Mouse (Mus musculus) limb, embryonic 10.5 days (tissue): Measurements from ENCODE around the gene Hist2h3c2. TPM values are rescaled to one million over a fixed set of nuclear protein-coding genes. Genes with fewer than 3 reads are reported as not detected.

Experiments used
- DNase-seq: peaks from one replicate; pipeline ENCODE4 v3.0.0-alpha.2; 2017; ENCODE audit warnings: low spot score
- H3K27ac ChIP-seq: fragments of 300-500 bp; sonication (generic); 2 replicates; pipeline ENCODE4 v1.5.1; 2016; ENCODE audit warnings: mild to moderate bottlenecking
- H3K27me3 ChIP-seq: fragments of 300-500 bp; sonication (generic); 2 replicates; pipeline ENCODE4 v1.6.1; 2016; ENCODE audit warnings: low read depth, mild to moderate bottlenecking; ENCODE audit not compliant: poor library complexity, severe bottlenecking
- H3K36me3 ChIP-seq: fragments of 300-500 bp; sonication (generic); 2 replicates; pipeline ENCODE4 v1.6.1; 2016; ENCODE audit warnings: mild to moderate bottlenecking, moderate library complexity
- H3K4me1 ChIP-seq: fragments of 300-500 bp; sonication (generic); 2 replicates; pipeline ENCODE4 v1.6.1; 2016
- H3K4me3 ChIP-seq: fragments of 300-500 bp; sonication (generic); 2 replicates; pipeline ENCODE4 v1.5.1; 2016; ENCODE audit warnings: mild to moderate bottlenecking, moderate library complexity
- H3K9me3 ChIP-seq: fragments of 300-500 bp; sonication (generic); replicated peaks from 2 replicates; pipeline ENCODE4 v1.6.1; 2016; ENCODE audit warnings: mild to moderate bottlenecking
- WGBS: fragments of 180-500 bp; shearing (Covaris S2); methylation state at CpG from one replicate; pipeline ENCODE4 v1.1.7; 2016; 5-methylcytosine and 5-hydroxymethylcytosine counted together
- polyA plus RNA-seq: library from polyadenylated mRNA; unstranded; fragments of >200 nt; fragmentation: Nextera tagmentation; extraction: Ambion mirVana; gene quantifications from 2 replicates; pipeline ENCODE4 v1.2.1, GENCODE M21; 2016

The Hist2h3c2 gene
- polyA plus RNA-seq, 1 experiment from 2014 or later: 7.3 TPM

DNA sequence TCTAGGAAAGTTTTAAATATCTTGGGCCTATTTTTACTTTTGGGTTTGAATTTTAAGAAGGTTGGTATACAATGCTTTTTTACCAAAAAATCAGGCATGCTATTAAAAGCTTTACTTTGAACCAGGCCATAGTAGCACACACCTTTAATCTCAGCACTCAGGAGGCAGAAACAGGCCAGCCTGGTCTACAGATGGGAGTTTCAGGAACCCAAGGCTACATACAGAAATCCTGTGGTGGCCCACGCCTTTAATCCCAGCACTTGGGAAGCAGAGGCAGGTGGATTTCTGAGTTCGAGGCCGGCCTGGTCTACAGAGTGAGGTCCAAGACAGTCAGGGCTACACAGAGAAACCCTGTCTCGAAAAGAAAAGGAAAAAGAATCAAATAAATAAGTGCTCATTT, 28.6 kb upstream of the Hist2h3c2 start:
- H3K36me3 ChIP-seq: no peaks in the 10 kb centered on the region
- WGBS: 89% methylated on average over 4 of the region's 4 CpGs
- no peaks in the 10 kb centered on the region for H3K27me3 ChIP-seq
- no peak for DNase-seq
- H3K9me3 ChIP-seq: no peaks in the 10 kb centered on the region
- peak overlapping the region; percentile 90 for H3K27ac ChIP-seq
- peaks cover 41% of the 10 kb centered on the region for H3K4me1 ChIP-seq
- H3K4me3 ChIP-seq: peak overlapping the region; percentile 48

DNA sequence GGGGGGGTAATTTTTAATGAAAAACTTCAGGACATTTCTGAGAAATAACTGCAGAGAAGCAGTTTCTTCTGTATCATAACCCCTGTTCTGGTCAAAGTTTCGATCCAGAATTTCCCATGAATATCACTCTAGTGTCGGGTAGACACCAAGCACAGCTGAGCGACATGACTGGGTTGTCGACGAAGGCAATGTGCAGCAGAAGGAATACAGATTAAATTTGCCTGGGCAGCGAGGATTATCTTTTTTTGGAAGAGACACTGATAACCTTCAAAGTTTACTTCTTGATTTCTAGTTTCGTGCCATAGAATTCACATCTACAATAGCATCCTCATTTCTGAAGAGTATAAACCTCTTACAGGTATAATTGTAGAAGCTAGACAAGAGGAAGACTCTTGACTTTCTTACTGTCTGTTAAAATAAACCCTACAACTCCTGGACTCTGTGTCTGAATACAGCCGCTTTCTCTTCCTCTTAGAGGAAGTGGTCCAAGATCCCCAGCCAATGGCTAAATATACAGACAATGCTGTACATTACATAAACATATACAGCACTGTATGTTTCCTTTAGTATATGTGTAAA, 27.3 kb upstream of the Hist2h3c2 start:
- H3K9me3 ChIP-seq: no peaks in the 10 kb centered on the region
- H3K4me3 ChIP-seq: no peak overlapping the region
- DNase-seq: no peak
- peak overlapping the region; percentile 90 for H3K27ac ChIP-seq
- WGBS: 94% methylated on average over 8 of the region's 8 CpGs
- H3K4me1 ChIP-seq: peaks cover 52% of the 10 kb centered on the region
- no peaks in the 10 kb centered on the region for H3K36me3 ChIP-seq
- H3K27me3 ChIP-seq: no peaks in the 10 kb centered on the region

DNA sequence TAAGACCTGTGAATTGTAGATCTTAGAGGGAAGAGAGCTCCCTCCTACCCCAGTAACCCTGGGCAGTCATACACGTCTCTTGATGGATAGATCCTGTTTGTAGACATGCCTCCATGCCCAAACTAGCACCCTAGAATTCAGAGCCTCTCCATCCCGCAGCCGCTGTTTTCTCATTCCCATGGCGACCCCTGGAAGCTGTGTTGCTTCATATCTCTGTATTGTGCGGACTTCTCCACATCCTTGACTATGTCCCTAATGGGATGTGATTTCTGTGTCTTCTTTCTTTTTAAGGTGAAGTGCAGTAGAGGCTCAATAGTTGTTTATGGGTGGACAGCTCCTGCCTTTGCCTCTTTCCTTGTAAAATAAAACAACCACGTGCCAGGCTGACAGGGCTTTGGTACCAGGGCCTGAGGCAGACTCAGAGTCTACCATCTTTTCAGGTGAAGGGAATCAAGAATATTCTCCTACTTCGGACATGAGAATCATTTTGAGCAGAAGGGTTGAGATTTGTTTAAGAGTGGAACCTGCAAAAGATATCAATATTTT, 25.6 kb upstream of the Hist2h3c2 start:
- no peaks in the 10 kb centered on the region for H3K9me3 ChIP-seq
- peak overlapping the region; percentile 62 for H3K4me3 ChIP-seq
- peak overlapping the region; percentile 97 for H3K27ac ChIP-seq
- H3K36me3 ChIP-seq: no peaks in the 10 kb centered on the region
- 0 out of 2 replicates have a peak, but pooled peaks cover 5% of the 10 kb centered on the region for H3K27me3 ChIP-seq
- DNase-seq: peak; percentile 47
- H3K4me1 ChIP-seq: peaks cover 52% of the 10 kb centered on the region
- WGBS: 77% methylated on average over 7 of the region's 7 CpGs

DNA sequence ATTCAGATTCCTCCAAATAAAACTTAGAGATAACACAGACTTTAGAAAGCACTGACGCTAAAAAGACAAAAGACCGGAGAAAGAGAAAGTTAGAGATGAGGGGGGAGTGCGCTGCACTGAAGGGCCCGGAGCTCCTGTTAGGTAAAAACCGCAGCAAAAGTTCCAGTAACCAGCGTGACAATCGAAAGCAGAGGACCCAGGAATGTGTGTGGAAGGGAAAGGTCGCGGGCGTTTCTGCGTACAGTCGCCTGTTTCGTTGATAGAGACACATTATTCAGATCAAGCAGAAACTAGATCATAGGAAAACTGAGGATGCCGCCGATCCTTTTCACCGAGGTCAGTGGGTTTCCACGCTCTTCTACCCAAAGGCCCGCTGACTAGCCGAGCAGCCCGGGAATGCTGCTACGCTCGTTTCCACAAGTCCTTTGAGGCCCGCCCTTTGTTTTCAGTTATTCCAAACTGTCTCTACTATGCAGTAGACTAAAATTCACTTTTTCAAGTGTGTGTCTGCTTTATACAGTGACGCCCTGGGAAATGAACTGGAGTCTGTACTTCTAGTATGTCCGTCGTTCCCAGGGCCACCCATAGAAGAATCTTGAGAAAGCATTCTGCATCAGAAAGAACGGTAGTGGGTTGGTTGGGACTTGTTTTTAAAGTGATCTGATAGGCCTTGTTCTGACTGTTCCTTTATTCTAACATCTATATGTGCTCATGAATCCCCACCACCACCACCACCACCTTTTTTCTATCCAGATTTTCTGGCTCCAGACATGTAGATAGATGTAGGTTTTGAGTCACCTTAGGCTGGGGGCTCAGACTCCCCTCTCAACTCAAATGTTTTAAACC, 24.9 kb upstream of the Hist2h3c2 start:
- Histone ChIP-seq H3K36me3 (no peaks in the 10 kb centered on the region), H3K27me3 (peaks cover 6% of the 10 kb centered on the region; the same call in 1 of the 2 replicates), H3K9me3 (no peaks in the 10 kb centered on the region), H3K4me3 (peak overlapping the region; percentile 62), H3K4me1 (peaks cover 52% of the 10 kb centered on the region), H3K27ac (peak overlapping the region; percentile 97)
- 12% methylated on average over 27 of the region's 27 CpGs for WGBS
- DNase-seq: peak; percentile 63

DNA sequence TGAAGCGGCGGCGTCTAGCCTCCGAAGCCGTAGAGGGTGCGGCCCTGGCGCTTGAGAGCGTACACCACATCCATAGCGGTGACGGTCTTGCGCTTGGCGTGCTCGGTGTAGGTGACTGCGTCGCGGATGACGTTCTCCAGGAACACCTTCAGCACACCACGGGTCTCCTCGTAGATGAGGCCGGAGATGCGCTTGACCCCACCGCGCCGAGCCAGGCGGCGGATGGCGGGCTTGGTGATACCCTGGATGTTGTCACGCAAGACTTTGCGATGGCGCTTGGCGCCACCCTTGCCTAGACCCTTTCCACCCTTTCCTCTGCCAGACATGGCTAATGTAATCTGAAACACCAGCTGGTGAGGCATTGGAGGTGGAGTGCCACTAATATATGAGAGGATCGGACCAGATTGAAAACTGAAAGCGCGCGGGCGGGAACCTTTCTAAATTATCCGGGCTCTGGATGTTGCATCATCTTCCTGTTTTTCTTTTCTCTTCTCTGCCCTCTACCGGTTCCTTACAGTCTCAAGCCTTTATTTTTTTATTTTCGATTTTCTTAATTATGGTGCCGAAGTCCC, 24.1 kb upstream of the Hist2h3c2 start, which contains the start of gene Hist2h4:
Gene Hist2h4 (minus strand): TSS at position 333 of the 572 bp plus-strand sequence.
- under 1% methylated on average over 40 of the region's 40 CpGs for WGBS
- H3K36me3 ChIP-seq: no peaks in the 10 kb centered on the region
- H3K27me3 ChIP-seq: peaks cover 10% of the 10 kb centered on the region; the same call in 1 of the 2 replicates
- H3K27ac ChIP-seq: peak within 1 kb of the TSS; percentile 97
- no peaks in the 10 kb centered on the region for H3K9me3 ChIP-seq
- peak; percentile 96 for DNase-seq
- H3K4me1 ChIP-seq: peaks cover 48% of the 10 kb centered on the region
- peak within 1 kb of the TSS; percentile 62 for H3K4me3 ChIP-seq

DNA sequence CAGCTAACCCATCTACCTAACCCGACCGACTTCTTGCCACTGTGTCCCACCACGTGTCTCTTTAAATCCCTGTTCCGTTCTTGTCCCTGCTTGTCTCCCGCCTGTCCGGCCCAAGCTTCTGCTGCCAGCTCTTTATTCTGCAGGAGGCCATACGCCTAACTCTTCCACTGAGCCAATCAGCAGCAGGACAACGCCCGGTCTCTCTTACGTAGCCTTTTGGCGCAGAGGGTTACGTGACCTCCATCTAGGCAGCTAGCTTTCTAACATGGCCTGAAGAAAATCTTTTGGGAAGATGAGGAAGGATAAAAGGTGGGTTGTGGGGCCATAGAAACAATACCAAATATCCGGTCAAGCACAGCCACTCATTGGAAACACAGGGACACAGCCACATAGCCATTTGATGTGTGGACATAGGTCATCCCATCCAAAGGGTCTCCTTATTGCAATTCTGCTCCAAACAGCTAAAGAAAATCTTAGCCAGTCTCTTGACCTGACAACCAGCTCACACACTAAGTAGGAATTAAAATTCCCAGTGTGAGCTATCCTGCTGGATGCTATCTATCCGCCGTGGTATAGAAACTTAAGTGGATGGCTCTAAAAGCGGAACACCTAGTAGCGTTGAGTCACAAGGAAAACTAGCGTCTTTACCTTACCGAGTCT, 23.4 kb upstream of the Hist2h3c2 start:
- peak; percentile 81 for DNase-seq
- Histone ChIP-seq H3K4me3 (peak overlapping the region; percentile 62), H3K27me3 (peaks cover 10% of the 10 kb centered on the region; the same call in 1 of the 2 replicates), H3K27ac (peak overlapping the region; percentile 97), H3K4me1 (peaks cover 41% of the 10 kb centered on the region), H3K9me3 (no peaks in the 10 kb centered on the region), H3K36me3 (no peaks in the 10 kb centered on the region)
- WGBS: 2% methylated on average over 19 of the region's 19 CpGs

DNA sequence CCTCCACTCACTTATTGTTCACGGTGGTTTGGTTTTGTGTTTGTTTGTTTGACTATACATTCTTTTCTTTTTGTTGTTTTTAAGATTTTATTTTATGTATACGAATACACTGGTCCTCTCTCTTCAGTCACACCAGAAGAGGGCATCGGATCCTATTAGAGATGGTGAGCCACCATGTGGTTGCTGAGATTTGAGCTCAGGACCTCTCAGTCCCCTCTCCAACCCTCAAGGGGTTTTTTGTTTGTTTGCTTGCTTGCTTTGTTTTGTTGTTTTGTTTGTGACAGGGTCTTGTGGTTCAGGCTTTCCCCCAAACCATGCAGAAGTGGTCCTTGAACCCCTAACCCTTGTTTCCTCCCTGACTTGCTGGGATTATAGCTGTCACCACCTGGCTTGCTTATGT, 22.7 kb upstream of the Hist2h3c2 start:
- no peak for DNase-seq
- peak overlapping the region; percentile 97 for H3K27ac ChIP-seq
- H3K4me3 ChIP-seq: peak overlapping the region; percentile 62
- WGBS: 71% methylated on average over 3 of the region's 3 CpGs
- H3K27me3 ChIP-seq: peaks cover 10% of the 10 kb centered on the region; the same call in 1 of the 2 replicates
- H3K4me1 ChIP-seq: peaks cover 35% of the 10 kb centered on the region
- no peaks in the 10 kb centered on the region for H3K9me3 ChIP-seq
- no peaks in the 10 kb centered on the region for H3K36me3 ChIP-seq

DNA sequence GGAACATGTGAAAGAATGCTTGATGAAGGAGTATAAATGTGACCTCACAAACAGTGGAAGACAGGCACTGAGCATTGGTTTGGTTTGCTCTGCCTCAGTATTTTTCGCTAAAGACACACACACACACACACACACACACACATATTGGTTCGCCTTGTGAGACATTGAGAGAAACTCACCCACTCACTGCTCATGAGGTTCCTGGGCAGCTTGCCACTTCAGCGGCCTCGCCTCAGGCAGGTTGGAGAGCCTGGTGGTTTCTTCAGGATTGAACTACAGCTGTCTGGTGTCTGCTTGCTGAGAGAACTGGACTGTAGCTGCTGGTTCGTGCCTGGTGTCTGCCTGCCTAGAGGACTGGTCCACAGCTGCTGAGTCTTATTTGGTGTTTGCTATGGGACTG, 21.3 kb upstream of the Hist2h3c2 start:
- Histone ChIP-seq H3K4me1 (peaks cover 33% of the 10 kb centered on the region), H3K27me3 (peaks cover 21% of the 10 kb centered on the region), H3K27ac (no peak overlapping the region), H3K9me3 (no peaks in the 10 kb centered on the region), H3K4me3 (no peak overlapping the region), H3K36me3 (no peaks in the 10 kb centered on the region)
- no peak for DNase-seq
- 92% methylated on average over 5 of the region's 5 CpGs for WGBS

DNA sequence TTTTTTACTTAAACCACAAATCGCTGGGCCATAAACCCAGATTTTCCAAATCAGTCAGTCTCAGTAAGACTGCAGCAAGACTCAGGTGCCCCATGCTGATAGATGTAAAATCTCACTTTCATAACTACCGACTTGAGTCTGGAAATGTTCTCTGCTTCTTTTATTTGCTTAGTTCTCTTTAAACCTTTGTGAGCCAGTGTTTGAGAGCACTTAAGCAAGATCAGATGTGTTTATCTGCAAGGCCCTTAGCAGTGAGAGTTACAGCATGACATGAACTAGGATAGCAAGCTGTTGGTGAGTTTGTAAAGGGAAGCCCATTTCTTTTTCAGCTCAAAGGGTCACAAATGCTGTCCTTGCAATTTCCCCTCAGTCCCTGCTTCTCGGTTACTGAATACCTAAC, 18.3 kb upstream of the Hist2h3c2 start:
- H3K9me3 ChIP-seq: no peaks in the 10 kb centered on the region
- no peak for DNase-seq
- H3K27me3 ChIP-seq: peaks cover 49% of the 10 kb centered on the region
- no peak overlapping the region for H3K4me3 ChIP-seq
- no peak overlapping the region for H3K27ac ChIP-seq
- 79% methylated on average over 3 of the region's 3 CpGs for WGBS
- peaks cover 13% of the 10 kb centered on the region for H3K4me1 ChIP-seq
- H3K36me3 ChIP-seq: no peaks in the 10 kb centered on the region

DNA sequence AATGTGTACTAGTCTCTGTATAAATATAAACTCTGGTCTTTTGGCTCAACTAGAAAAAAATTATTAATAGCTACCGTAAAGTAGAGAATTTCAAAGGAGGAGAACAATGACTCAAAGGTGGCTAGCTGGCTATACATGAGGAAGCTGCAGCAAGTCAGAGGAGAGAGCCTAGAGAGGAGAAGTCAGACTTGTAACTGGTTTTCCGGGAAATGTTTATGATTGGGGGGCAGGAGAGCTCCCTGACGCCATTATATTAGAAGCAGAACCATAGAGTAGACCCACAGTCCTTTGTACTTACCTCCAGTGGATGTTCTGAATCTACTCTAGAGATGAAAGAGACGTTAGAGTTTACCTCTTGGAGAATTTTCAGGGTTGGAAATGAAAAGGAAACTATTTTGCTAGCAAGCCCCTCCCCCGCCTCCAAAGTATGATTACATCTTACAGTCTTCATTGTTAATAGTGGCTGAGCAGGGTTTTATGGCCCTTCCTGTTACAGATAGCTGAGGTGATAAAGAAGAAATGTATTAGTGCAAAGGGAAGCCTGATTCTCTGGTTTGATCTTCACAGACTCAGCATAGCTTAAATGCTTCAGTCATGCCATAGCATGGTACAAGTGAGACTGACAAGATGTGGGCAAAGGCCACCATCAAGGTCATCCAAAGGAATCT, 17.1 kb upstream of the Hist2h3c2 start:
- 86% methylated on average over 5 of the region's 5 CpGs for WGBS
- no peak overlapping the region for H3K4me3 ChIP-seq
- no peaks in the 10 kb centered on the region for H3K9me3 ChIP-seq
- H3K36me3 ChIP-seq: no peaks in the 10 kb centered on the region
- peaks cover 7% of the 10 kb centered on the region for H3K4me1 ChIP-seq
- no peak for DNase-seq
- H3K27me3 ChIP-seq: peaks cover 51% of the 10 kb centered on the region
- no peak overlapping the region for H3K27ac ChIP-seq

DNA sequence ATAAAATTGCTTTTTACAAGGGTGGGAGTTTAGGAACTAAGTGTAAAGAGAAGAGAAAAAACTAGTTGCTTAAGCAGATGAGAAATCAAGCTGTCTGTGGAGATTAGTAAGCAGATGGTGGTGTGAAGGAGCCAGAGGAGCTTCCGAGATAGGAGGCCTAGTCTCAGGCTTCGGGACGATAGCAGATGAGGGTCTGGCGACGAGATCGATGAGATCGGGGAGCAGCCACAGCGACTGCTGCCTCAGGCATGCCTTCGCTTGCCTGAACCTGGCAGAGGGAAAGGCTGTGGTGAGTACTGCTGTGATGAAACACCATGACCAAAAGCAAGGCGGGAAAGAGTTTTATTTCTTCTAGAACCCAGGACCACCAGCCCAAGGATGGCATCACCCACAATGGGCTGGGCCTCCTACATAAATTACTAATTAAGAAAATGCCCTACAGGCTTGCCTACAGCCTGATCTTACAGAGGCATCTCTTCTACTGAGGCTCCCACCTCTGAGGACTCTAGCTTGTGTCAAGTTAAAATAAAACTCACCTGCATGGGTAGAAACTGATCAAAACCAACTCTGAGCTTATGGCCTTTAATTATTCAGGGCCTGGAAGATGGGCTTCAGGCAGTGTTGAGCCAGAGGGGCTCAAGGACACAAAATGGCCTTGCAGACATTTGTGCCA, 15.9 kb upstream of the Hist2h3c2 start:
- peaks cover 20% of the 10 kb centered on the region for H3K4me1 ChIP-seq
- no peaks in the 10 kb centered on the region for H3K36me3 ChIP-seq
- H3K27me3 ChIP-seq: peaks cover 46% of the 10 kb centered on the region
- H3K4me3 ChIP-seq: no peak overlapping the region
- peak; percentile 53 for DNase-seq
- H3K27ac ChIP-seq: no peak overlapping the region
- no peaks in the 10 kb centered on the region for H3K9me3 ChIP-seq
- WGBS: 46% methylated on average over 10 of the region's 10 CpGs

DNA sequence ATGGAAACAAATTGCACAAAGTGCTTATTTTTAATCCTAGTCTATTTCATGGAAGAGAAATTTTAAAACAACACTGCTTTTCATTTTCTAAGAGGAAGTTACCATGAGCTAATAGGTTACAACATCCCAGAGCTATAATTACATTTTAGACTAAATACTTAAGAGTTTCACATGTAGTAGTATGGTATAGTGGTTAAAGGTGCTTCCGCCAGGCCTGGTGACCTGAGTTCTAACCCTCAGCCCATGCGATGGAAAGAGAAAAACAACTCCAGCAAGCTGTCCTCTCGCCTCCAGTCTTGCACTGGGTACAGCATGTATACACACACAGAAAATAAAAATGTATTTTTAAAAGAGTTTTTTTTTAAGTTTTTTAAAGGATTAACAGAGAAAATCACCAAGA, 12.9 kb upstream of the Hist2h3c2 start:
- peaks cover 48% of the 10 kb centered on the region for H3K27me3 ChIP-seq
- no peaks in the 10 kb centered on the region for H3K36me3 ChIP-seq
- no peak overlapping the region for H3K27ac ChIP-seq
- no peak overlapping the region for H3K4me3 ChIP-seq
- 87% methylated on average over 3 of the region's 3 CpGs for WGBS
- peaks cover 46% of the 10 kb centered on the region for H3K4me1 ChIP-seq
- no peaks in the 10 kb centered on the region for H3K9me3 ChIP-seq
- no peak for DNase-seq
